Mouse (Mus musculus): ENCODE data around the gene Ghrh.

DNA sequence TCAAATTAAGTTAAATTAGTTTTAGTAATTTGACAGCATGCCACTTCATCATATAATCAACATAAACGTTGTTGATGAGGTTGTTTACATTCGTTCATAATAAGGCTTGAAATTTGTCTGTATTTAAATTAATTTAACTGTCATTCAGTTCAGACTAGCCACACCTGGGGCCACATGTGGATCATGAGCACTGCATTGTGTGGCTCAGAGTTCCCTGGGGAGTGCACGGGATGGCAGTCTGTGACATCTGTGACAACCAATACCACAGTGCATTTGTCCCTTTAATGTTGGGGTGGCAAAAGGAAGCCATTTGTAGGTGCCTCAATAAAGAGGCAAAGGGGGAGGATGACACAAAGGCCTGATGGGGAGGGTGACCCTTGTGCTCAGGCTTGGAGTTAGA is 29.7 kb upstream of the Ghrh start:
- TF ChIP-seq CTCF (IDR thresholded peaks at IDR 0.05; ENCODE audit: borderline replicate concordance, extremely low read depth, insufficient read depth, insufficient read length) (no peak), POLR2A (IDR thresholded peaks at IDR 0.05; ENCODE audit: borderline replicate concordance, extremely low read depth, insufficient read depth, insufficient read length, poor library complexity, severe bottlenecking) (no peak)

Data from brain, embryonic 14.5 days (tissue).